Mouse (Mus musculus) thymus, postnatal 10 days (tissue): ENCODE results near the gene Btbd3.
"Not testable (repeated sequence)": the region's sequence is repeated elsewhere in the genome, so short reads cannot be mapped to it uniquely, and the experiment has no call there.

ENCODE experiments used
- DNase-seq, 2 experiments: peaks; one replicate each; pipeline ENCODE4 v3.0.0; 2021; ENCODE audit warnings: low spot score in 2 of 2

Btbd3 gene

GRCm38 (mm10) chr2:138279641-138280040, 23.3 kb downstream of the Btbd3 start:
- no peak for DNase-seq

- no peak for DNase-seq
Observed at GRCm38 (mm10) chr2:138280225-138280711, 23.9 kb downstream of the Btbd3 start.

- DNase-seq: no peak
Observed at GRCm38 (mm10) chr2:138281550-138282201, 25.3 kb downstream of the Btbd3 start.

GRCm38 (mm10) chr2:138283372-138283771, 27.0 kb downstream of the Btbd3 start:
- no peak for DNase-seq

GRCm38 (mm10) chr2:138283856-138284255, 27.5 kb downstream of the Btbd3 start:
- DNase-seq: no peak

GRCm38 (mm10) chr2:138285811-138286210, 29.4 kb downstream of the Btbd3 start:
- DNase-seq: no peak

- no peak for DNase-seq
Observed at GRCm38 (mm10) chr2:138290154-138290553, 33.8 kb downstream of the Btbd3 start.

GRCm38 (mm10) chr2:138294286-138294685, 37.9 kb downstream of the Btbd3 start:
- no peak for DNase-seq

GRCm38 (mm10) chr2:138306236-138306635, 49.9 kb downstream of the Btbd3 start:
- DNase-seq: no peak

GRCm38 (mm10) chr2:138315644-138316043, 59.3 kb downstream of the Btbd3 start:
- no peak for DNase-seq

GRCm38 (mm10) chr2:138320408-138320807, 64.0 kb downstream of the Btbd3 start:
- DNase-seq: no peak

GRCm38 (mm10) chr2:138321041-138321481, 64.7 kb downstream of the Btbd3 start:
- no peak for DNase-seq

GRCm38 (mm10) chr2:138322270-138323114, 66.1 kb downstream of the Btbd3 start:
- no peak for DNase-seq

GRCm38 (mm10) chr2:138326367-138326766, 70.0 kb downstream of the Btbd3 start:
- no peak for DNase-seq

GRCm38 (mm10) chr2:138334198-138334597, 77.8 kb downstream of the Btbd3 start:
- not testable (repeated sequence) for DNase-seq

- DNase-seq: no peak
Observed at GRCm38 (mm10) chr2:138337886-138338494, 81.6 kb downstream of the Btbd3 start.

- no peak for DNase-seq
Observed at GRCm38 (mm10) chr2:138338524-138338923, 82.2 kb downstream of the Btbd3 start.

GRCm38 (mm10) chr2:138355366-138355765, 99.0 kb downstream of the Btbd3 start:
- no peak for DNase-seq

- DNase-seq: no peak
Observed at GRCm38 (mm10) chr2:138362474-138362873, 106.1 kb downstream of the Btbd3 start.

- no peak for DNase-seq
Observed at GRCm38 (mm10) chr2:138365391-138365790, 109.0 kb downstream of the Btbd3 start.

- DNase-seq: no peak
Observed at GRCm38 (mm10) chr2:138374556-138374955, 118.2 kb downstream of the Btbd3 start.

- no peak for DNase-seq
Observed at GRCm38 (mm10) chr2:138378855-138379254, 122.5 kb downstream of the Btbd3 start.
